10 mouse cellular contexts compared by ENCODE assay signal in genomic region chr4:57129718-57130515, GRCm38 (mm10). TPM values are rescaled to one million over a fixed set of nuclear protein-coding genes. Genes with fewer than 3 reads are reported as not detected.
DNase-seq lines count a peak whose midpoint lies in the region; ATAC-seq and TF ChIP-seq lines count a peak whose summit lies in the region.
"Had no signal": no experiment of that assay in that cellular context is flagged by ENCODE, and none has a peak within 500 bp of the region (broad histone marks: within the 10 kb centered on the region; RNA-seq: fewer than 3 reads in every experiment).

No protein-coding gene starts in this region.

- no peaks in the 10 kb centered on the region for H3K9me3 ChIP-seq in kidney, embryonic 14.5 days (ENCODE audit: control insufficient read depth, low read length)
- H3K9me3 ChIP-seq in liver, postnatal 0 days (ENCODE audit: low read length) = no peaks in the 10 kb centered on the region
- H3K9me3 ChIP-seq: hindbrain, embryonic 10.5 days had no signal

- H3K4me3 ChIP-seq in kidney, embryonic 14.5 days (ENCODE audit: low read length) = no peak overlapping the region
- H3K4me3 ChIP-seq in liver, postnatal 0 days (ENCODE audit: low read depth, low read length) = no peak overlapping the region
- H3K4me3 ChIP-seq: hindbrain, embryonic 10.5 days had no signal

- H3K4me1 ChIP-seq in kidney, embryonic 14.5 days (ENCODE audit: control insufficient read depth, insufficient read depth, low read length) = no peaks in the 10 kb centered on the region
- peaks cover 11% of the 10 kb centered on the region for H3K4me1 ChIP-seq in liver, postnatal 0 days (ENCODE audit: insufficient read depth)

- H3K36me3 ChIP-seq in kidney, embryonic 14.5 days (ENCODE audit: control insufficient read depth, insufficient read depth, low read length) = no peaks in the 10 kb centered on the region
- no peaks in the 10 kb centered on the region for H3K36me3 ChIP-seq in liver, postnatal 0 days (replicated peaks; ENCODE audit: insufficient read depth, low read length)
- H3K36me3 ChIP-seq: hindbrain, embryonic 10.5 days had no signal

- peak; percentile 68 for ATAC-seq in frontal cortex, adult (ENCODE audit: low TSS enrichment)
- ATAC-seq in kidney, embryonic 14.5 days (ENCODE audit: low FRiP score, low TSS enrichment) = peak; percentile 45; the same call in 1 of the 2 replicates
- peak; percentile 86 for ATAC-seq in liver, postnatal 0 days
- no peak for ATAC-seq in megakaryocyte, adult 5-6 weeks (ENCODE audit: poor library complexity, severe bottlenecking)
- ATAC-seq: Patski had no signal

- H3K27me3 ChIP-seq in kidney, embryonic 14.5 days (ENCODE audit: control insufficient read depth, insufficient read depth, low read length) = 0 out of 2 replicates have a peak, but pooled peaks cover 3% of the 10 kb centered on the region
- no peaks in the 10 kb centered on the region for H3K27me3 ChIP-seq in liver, postnatal 0 days (ENCODE audit: insufficient read depth, low read length)

- DNase-seq in frontal cortex, postnatal 14 days (ENCODE audit: low spot score in 2 of 2) = no peak
- DNase-seq in R1 (ENCODE audit: low read depth, low spot score) = peak; percentile 56
- peak; percentile 60 for DNase-seq in liver, postnatal 0 days
- DNase-seq in retina, postnatal 1 day = no peak
- no peak for DNase-seq in ovary, adult 18-20 months (ENCODE audit: low spot score)

- WGBS in kidney, embryonic 14.5 days = 49% methylated on average over 11 of the region's 11 CpGs
- WGBS in liver, postnatal 0 days (ENCODE audit: insufficient replicate concordance) = 54% methylated on average over 11 of the region's 11 CpGs

- no peak overlapping the region for H3K27ac ChIP-seq in kidney, embryonic 14.5 days (ENCODE audit: low read depth, low read length)
- H3K27ac ChIP-seq in liver, postnatal 0 days (ENCODE audit: low read depth) = peak overlapping the region; percentile 71
- H3K27ac ChIP-seq: hindbrain, embryonic 10.5 days had no signal

- no peak overlapping the region for H3K4me2 ChIP-seq in kidney, embryonic 14.5 days (replicated peaks; ENCODE audit: low read depth, low read length)
- 0 out of 2 replicates have a peak overlapping the region, but pooled peaks have one; percentile 22 for H3K4me2 ChIP-seq in liver, postnatal 0 days (ENCODE audit: low read depth, low read length)

- TF ChIP-seq CTCF in liver, postnatal 0 days (IDR thresholded peaks at IDR 0.05; ENCODE audit: low read depth) = no peak

- TF ChIP-seq EP300 in liver, postnatal 0 days (IDR thresholded peaks at IDR 0.05; ENCODE audit: low read depth) = no peak

- no peak overlapping the region for H3K9ac ChIP-seq in kidney, embryonic 14.5 days (ENCODE audit: low read depth, low read length)
- no peak overlapping the region for H3K9ac ChIP-seq in liver, postnatal 0 days (replicated peaks)

RNA-seq across cellular contexts. Expression of gene Epb41l4b, which starts 13.3 kb away (rescaled TPM):
- polyA plus RNA-seq in kidney, embryonic 14.5 days (2014; fragmentation: Nextera tagmentation; extraction: Ambion mirVana) = 2.3 and 2.9 TPM in 2 replicates
- 6.7 and 8.4 TPM in 2 replicates for polyA plus RNA-seq in liver, postnatal 0 days (2015; fragmentation: Nextera tagmentation; extraction: Ambion mirVana)
- total RNA-seq in megakaryocyte, adult 5-6 weeks (2015) = 2.8 and 3.4 TPM in 2 replicates
- 2.9 and 4.1 TPM in 2 replicates for total RNA-seq in megakaryocyte, adult 5-6 weeks (2017)

Comparison
In these comparisons a context has a peak if more than half of its experiments do, and no peak if none do; other contexts are left out.
1. DNase-seq: peak in R1 (single experiment) and liver, postnatal 0 days (single experiment); none in frontal cortex, postnatal 14 days (0 of 2), retina, postnatal 1 day (single experiment) and ovary, adult 18-20 months (single experiment).